Mouse (Mus musculus): ENCODE results near the gene Mical1.

DNA sequence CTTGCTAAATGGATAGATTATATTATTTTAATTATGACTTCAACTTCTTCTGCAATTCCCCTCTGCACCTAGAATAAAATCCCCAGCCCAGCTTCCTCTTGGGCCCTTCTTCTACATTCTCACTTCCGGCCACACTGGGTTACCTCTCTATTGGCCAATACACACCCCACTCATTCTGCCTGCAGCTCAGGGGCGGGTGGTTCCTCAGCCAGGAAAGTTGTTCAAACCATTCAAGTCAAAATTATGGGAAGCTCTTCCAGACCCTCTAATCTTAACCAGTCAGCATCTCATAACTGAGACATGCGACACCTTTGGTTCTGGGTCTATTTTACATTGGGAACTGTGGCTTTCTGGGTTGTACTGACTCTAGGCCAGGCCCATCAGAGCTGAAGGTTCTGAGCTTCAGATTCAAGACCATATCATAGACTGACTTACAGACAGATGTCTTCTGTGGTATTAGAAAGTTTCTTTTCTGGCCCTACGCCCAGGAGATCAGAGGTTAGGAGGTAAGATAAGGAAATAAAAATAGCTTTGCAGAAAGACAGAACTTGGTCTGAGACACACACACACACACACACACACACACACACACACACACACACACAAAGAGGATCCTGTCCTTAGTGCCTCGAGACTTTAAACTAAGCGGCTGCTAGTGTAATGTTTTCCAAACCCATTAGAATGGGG is 2.2 kb upstream of the Mical1 start:
- TF ChIP-seq CTCF (IDR thresholded peaks at IDR 0.05; ENCODE audit: low read depth, low read length): no peak
- no peak for TF ChIP-seq TAL1 (conservative IDR thresholded peaks at IDR 0.05; ENCODE audit: low read depth, low read length)

Data from G1E (cell line).